Mouse (Mus musculus): ENCODE data around the gene Spata13. TPM values are rescaled to one million over a fixed set of nuclear protein-coding genes. Genes with fewer than 3 reads are reported as not detected.
A peak's percentile ranks its signal among the peaks of the same experiment; 100 is the strongest.

Gene Spata13
- total RNA-seq, 2 experiments from 2014 or later, result 20.2 to 33.5 TPM

DNA sequence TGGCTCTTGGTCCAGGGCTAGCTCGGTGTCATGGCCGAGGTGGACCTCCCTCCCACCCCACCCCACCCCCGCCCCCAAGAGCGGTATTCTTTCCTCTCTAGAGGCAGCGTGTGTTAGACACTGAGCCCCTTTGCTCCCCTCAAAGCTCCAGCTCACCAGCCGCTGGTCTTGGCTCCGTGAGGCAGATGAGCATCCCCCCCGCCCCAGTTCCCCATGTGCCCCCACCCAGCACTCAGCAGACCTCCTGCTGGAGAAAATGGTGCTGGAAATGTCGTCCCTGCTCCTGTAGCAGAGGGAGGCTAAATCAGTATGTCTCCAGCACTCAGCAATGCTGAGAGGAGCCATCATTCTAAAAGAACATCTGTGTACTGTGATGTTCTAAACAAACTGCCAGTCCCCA is 109.9 kb downstream of the Spata13 start:
- ATAC-seq (replicated peaks; ENCODE audit: poor library complexity), result no peak

DNA sequence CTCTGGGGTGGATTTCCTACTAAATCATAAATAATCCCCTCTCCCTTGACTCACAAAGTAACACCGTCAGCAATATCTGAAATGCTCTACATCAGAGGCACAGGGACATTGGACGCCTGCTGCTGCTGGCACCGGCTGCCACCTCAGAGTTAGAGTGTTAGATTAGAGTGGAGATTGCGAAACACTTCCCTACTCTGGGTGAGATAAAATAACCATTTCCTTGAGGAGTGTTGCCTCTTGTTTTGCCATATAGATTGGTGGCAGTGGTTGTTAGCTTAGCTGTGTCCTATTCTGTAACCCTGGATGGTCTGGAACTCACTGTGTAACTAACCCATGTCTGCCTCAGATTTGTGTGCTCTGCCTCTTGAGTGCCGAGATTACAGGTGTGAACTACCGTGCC is 111.4 kb downstream of the Spata13 start:
- peak; percentile 30 for ATAC-seq (replicated peaks; ENCODE audit: poor library complexity)

DNA sequence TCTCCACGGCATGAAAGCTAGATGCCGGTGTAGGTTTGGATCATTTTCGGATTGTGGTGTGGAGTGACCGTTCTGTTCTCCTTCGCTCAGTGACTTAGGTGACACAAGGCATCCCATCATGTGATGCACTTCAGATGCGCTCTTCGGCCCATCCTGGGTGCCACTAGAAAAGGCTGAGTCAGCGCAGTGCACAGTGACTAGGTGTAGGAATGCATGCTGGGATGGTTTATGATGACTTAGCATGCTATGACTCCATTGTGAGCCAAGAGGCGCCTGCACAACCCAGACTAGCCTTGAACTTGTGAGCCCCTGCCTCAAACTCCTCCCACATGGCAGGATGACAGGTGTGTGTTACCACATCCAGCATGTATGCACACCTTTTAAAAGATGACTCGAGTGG is 112.3 kb downstream of the Spata13 start:
- ATAC-seq (replicated peaks; ENCODE audit: poor library complexity), result no peak

DNA sequence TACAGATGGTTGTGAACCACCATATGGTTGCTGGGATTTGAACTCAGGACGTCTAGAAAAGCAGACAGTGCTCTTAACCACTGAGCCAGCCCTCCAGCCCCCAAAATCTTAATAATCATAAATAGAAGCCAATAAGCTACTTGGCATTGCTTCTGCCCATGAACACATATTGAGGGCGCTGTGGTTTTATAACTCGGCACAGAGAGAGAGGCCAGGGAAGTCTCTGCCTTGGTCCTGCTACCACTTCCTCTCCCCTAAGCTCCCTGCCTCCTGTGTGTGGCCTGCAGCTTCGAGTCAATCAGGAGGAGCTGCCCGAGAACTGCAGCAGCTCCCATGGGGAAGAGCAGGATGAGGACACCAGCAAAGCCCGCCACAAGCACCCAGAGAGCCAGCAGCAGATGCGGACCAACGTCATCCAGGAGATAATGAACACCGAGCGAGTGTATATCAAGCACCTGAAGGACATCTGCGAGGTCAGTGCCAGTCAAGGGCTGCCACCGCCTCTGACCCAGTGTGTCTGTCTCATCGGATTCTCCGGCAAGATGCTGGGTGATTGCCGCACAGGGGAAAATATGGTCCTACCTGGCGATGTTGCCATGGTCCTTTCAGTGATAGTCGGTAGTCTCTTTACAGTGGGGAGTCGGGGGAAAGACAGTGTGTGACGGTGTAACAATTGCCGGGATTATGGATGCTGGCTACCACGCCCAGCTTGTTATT is 113.5 kb downstream of the Spata13 start:
- ATAC-seq (replicated peaks; ENCODE audit: poor library complexity), result peak; percentile 50

DNA sequence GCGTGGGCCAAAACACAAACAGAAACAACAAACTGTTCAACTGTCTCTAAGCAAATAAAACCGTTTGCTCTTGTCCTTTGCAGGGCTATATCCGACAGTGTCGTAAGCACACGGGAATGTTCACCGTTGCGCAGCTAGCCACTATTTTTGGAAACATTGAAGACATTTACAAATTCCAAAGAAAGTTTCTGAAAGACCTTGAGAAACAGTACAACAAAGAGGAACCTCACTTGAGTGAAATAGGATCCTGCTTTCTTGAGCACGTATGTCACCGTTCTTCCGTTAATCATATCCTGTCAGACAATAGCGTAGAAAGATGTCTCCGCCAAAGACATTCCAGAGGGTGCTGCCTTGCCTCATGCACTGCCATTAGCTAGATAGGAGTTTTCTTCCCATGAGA is 116.1 kb downstream of the Spata13 start:
- peak; percentile 64 for ATAC-seq (replicated peaks; ENCODE audit: poor library complexity)

DNA sequence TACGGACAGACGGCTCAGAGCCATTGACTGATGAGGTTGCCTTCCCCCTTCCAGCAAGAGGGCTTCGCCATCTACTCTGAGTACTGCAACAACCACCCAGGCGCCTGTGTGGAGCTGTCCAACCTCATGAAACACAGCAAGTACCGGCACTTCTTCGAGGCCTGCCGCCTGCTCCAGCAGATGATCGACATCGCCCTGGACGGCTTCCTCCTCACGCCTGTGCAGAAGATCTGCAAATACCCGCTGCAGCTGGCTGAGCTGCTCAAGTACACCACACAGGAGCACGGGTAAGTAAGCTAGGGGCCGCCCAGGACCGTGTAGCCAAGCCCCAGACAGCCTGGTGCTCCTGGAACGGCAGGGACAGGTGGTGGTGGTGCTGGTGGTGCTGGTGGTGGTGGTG is 117.8 kb downstream of the Spata13 start:
- ATAC-seq (replicated peaks; ENCODE audit: poor library complexity), result no peak

DNA sequence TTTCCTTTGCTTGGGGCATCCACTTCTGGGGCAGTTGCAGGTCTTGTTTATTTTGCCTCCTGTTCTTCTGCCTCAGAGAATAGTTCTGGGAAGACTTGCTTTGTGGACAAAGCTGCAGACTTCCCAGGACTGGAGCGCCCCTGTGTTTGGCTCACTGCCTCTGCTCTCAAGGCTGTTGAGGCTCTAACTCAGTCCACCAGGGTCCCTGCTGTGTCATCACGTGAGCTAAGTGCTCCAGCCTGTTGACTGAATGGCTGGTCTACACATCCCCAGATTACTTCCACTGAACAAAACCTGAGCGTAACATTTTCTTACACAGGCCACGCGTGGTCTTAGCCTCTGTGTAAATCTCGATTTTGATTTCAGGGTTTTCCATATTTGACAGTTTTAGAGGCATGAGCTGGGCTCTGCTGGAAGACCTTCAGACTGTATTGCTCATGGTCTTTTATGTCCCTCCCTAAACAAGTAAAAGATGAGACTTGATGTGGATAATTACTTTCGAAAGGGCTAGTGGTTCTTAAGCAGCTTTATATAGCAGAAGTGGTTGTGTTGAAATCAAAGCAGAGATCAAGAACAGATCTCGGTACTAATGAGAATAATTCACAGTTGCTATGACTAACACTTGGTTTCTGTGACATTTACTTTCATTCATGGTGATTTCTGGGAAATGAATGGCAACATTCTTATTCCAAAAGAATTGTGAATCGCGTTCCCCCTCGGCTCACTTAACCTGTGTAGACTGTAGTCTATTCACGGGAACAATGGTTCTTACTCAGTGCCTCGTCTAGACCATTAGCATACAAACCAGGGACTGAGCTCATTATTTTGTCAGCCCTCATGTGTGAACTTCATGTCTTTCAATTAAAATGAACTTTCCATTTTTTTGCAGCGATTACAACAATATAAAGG is 119.3 kb downstream of the Spata13 start:
- no peak for ATAC-seq (replicated peaks; ENCODE audit: poor library complexity)

DNA sequence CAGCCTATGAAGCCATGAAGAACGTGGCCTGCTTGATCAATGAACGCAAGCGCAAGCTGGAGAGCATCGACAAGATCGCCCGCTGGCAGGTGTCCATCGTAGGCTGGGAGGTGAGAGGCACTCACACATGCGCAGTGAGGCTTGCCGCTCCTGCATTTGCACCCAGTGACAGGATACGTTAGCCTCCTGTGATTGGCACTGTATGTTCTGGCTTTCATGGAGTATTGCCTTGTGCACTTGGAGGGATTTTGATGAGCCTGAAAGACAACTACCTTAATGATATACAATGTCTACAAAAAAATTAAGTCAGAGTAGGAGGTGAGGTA is 120.0 kb downstream of the Spata13 start:
- no peak for ATAC-seq (replicated peaks; ENCODE audit: poor library complexity)

DNA sequence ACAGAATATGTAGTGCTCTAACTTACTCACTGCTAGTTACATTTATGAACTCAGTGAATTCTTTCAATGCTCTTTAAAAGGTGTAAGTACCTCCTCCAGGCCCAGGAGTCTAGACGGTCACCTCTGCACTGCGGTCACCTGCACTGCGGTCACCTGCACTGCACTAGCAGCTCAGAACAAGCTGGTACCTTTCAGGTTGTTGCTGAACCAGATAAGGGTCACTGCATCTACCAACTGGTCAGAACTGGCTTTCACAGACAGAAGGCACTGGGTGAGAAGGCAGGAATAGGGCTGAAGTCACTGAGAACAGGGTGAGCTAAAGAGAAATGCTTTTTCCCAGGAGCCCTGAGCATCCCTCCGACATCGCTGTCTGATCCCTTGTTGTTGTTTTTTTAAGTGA is 120.9 kb downstream of the Spata13 start:
- no peak for ATAC-seq (replicated peaks; ENCODE audit: poor library complexity)

DNA sequence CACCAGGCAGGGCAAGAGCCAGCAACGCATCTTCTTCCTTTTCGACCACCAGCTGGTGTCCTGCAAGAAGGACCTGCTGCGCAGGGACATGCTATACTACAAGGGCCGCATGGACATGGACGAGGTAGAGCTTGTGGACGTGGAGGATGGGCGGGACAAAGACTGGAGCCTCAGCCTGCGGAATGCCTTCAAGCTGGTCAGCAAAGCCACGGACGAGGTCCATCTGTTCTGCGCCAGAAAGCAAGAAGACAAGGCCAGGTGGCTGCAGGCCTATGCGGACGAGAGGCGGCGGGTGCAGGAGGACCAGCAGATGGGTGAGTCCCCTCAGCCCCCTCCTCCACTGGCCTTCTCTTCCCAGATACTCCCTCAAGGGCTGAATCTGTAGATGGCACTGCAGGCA is 122.5 kb downstream of the Spata13 start:
- ATAC-seq (replicated peaks; ENCODE audit: poor library complexity), result no peak

DNA sequence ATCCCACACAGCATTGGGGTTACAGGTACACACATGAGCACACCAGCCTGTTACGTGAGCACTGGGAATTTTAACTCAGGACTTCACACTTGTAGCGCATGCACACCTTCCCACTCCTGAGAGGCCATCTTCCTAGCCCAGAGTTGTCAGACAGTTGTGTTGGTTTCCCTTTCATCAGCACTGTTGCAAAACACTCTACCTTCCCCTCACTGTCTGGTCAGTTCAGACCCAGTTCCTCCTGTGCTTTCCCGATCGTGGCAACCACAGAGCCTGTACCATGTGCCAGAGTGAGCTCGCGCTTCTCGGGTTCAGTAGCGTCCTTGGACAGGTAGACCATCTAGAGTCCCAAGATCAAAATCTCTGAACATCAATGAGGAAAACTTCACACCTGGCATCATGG is 123.5 kb downstream of the Spata13 start:
- peak; percentile 90 for ATAC-seq (replicated peaks; ENCODE audit: poor library complexity)

DNA sequence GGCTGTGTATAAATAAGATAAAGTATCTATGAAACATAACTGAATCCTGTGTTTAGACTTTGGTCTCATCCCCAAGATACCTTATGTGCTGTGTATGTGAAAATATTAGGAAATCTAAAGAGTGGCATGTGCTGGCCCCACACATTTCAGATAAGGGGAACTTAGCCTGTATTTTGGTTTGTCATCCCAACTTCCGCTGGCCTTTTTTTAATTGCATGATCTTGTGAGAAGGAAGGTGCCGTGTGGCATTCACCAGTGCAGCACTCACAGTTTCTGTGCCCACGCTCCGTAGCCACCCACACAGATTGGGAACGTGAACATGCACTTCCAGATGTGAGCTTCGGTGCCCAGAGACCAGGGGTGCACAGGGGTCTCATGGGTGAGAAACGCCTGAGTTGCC is 123.9 kb downstream of the Spata13 start:
- ATAC-seq (replicated peaks; ENCODE audit: poor library complexity), result peak; percentile 65

DNA sequence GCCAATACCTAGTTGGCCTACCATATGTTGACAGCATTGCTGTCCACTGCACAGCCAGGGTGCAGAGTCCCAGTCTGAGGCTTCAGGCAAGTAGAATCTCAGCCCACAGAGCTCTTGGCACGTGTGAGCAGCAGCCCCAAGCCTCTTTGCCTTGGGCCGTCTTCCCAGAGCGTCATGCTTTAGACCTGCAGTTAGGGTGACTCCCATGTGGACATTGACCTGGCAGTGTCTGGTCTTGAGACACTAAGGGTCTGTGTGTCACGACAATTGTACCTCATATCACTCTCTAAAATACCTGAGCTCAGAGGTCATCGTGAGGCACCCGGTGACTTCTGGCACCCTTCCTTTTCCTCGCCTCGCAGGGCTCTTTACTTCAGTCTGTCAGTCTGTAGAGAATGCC is 125.3 kb downstream of the Spata13 start:
- no peak for ATAC-seq (replicated peaks; ENCODE audit: poor library complexity)

DNA sequence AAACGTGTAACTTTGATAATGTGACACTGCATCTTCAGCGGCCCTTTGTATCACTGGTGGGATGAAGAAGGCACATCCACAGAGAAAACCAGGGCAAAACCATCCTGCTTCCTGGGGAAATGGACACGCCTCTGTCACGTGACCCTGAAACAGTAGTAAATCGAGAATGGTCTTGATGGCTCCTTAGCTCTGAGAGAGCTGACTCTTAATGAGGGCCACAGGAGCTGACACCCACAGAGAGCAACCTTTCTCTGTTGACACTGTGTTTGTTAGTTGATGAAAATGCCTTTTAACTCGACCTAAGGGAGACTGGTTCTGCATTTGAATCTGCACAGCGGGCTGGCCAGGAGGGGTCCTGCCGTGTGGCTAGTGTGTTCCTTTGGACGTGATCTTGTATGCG is 128.0 kb downstream of the Spata13 start:
- ATAC-seq (replicated peaks; ENCODE audit: poor library complexity), result no peak

DNA sequence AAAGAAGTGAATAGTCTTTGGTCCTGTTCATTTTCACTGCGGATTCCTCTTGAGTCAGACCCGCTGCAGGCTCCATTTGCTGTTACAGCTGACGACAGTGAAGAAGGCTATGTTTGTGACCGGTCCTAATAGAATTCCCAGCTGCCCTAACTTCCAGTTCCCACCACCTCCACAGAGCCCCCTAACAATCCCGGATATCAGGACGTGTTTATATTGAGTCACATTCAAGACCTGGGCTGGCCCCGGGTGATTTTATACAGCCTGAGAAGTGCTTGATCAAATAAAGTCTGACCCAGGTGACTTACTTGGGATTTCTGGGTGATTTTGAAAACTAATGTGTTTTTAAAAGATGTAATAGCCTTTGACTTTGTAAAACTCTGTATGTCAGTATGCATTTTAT is 129.0 kb downstream of the Spata13 start:
- no peak for ATAC-seq (replicated peaks; ENCODE audit: poor library complexity)

DNA sequence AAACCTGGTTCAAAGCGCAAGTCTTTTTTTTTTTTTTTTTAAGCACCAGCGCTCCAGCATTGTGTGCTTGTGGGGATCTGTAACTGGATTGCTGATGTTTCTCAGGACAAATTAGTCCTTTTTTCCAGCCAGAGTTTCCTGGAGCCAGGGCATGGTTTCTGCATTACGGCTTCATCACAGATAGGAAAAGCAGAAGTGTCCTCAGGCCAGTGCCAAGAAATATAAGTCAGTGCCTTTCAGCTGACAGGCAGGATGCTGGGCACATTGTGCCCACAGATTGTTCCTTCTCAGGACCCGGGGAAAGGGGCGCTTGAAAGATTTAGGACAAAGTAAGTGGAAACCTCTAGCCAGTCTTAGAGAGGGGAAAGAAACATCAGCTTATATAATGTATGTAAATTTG is 129.9 kb downstream of the Spata13 start:
- peak; percentile 65 for ATAC-seq (replicated peaks; ENCODE audit: poor library complexity)

DNA sequence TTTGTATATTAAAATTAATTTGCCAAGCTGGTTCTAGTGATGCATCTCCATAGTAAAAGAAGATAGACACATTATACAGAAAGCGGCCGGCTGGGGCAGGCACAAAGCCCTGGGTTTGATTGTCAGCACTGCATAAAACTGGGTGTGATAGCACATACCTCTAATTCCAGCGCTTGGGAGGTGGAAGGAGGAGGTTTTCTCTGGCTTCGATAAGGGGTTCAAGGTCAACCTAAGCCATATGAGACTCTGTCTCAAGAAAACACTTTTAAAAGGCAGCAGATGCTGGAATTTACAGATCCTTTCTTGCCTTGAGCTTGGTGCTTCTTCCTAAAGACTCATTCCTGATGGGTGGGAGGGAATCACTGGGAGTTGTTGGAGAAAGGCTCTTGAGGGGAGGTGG is 130.7 kb downstream of the Spata13 start:
- ATAC-seq (replicated peaks; ENCODE audit: poor library complexity), result no peak

DNA sequence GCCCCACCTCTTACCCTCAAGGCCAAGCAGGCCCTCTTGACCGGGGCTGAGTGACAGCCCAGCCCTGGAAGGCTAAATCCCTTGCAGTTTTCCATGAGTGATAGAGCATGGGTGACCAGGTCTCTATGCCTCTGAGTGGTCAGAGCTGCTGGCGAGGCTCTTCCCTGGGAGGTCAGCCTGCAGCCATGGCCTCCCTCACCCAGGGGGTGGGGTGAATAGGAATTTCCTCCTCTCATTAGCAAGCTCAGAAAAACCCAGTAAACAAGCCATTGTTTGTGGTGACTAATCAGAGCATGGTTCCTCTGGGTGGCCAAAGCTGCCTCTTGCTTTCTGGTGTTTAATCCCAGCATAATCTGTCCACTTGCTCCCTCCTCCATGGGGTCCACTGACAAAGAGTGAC is 131.2 kb downstream of the Spata13 start:
- ATAC-seq (replicated peaks; ENCODE audit: poor library complexity), result no peak

DNA sequence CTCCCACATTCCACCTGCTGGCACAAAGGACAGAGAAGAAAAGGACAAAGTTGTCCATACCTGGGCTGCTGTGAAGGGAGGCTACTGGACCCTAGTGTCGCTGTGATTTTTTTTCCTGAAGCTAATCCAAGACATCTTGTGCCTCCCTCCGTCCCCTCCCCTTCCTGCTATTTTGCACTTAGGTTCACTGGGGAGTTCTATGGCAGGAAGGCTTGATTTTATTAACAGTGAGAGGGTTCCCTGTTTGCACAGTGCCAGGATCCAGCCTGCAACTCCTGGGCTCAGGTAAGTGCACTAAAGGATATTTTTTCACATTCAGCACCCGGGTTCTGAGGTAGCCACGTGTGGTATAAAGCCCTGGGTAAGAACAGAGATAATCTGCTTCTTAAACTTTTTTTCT is 134.1 kb downstream of the Spata13 start, which contains the start of gene C1qtnf9:
C1qtnf9 (plus strand) TSS at position 251 of the 400 bp plus-strand sequence.
- no peak for ATAC-seq (replicated peaks; ENCODE audit: poor library complexity)

DNA sequence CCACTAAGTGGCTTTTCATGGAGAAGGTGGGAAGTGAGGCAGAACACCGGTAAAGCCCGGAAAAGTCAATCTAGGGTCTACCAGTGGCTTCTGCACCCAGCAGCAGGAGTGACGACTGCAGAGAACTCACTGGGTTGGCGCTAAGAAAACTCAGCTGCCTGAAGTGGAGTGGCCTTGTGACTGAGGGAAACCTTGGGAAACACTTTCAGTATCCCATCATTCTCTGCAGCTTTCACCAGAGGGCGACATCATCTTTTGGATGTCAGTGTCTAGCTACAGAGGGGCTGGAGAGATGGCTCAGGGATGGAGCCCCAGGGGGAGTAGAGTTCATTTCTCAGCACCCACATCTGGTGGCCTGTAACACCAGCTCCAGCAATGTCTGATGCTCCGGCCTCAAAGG is 135.5 kb downstream of the Spata13 start:
- ATAC-seq (replicated peaks; ENCODE audit: poor library complexity), result no peak

DNA sequence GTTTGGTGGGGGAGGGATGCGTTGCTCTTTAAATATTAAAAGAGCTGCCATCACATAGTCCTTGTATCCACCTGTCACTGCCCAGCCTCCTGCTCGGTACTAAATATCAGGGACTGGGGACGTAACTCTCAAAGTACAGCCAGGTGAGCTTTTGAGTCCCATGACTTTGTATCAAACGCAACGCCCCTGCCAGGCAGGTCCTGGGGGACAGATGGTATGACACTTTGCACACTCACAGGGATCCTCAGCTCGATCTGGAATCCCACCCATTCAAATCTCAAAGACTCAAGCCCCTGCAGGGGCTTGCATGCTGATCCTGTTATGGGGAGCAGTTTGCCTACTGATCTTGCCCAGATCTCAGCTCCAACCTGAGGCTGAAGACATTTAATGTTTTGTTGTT is 136.8 kb downstream of the Spata13 start:
- ATAC-seq (replicated peaks; ENCODE audit: poor library complexity), result no peak

DNA sequence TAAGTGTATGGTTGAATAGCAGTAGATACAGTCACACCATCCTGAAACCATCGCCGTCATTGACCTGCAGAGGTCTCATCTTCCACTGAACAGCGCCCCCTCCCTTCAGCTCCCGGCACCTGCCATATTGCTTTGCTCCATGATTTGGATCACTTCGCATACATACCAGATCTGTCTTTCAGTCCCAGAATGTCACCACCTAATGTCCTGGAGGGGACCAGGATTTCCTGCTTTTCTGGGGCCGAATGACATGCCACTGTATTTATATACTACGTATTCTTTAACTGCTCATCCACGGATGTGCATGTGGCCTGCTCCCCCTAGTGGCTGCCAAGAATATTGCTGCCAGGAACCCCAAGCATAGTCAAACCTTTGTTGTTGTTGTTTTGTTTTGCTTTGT is 137.3 kb downstream of the Spata13 start:
- ATAC-seq (replicated peaks; ENCODE audit: poor library complexity), result peak; percentile 96

Data from megakaryocyte progenitor cell, adult 5-6 weeks (primary cell).